Mouse (Mus musculus): ENCODE results near the gene Polr2j. TPM values are rescaled to one million over a fixed set of nuclear protein-coding genes. Genes with fewer than 3 reads are reported as not detected.

The Polr2j gene
- total and polyA plus RNA-seq, 3 experiments, result 117 to 160 (median 137) TPM

DNA sequence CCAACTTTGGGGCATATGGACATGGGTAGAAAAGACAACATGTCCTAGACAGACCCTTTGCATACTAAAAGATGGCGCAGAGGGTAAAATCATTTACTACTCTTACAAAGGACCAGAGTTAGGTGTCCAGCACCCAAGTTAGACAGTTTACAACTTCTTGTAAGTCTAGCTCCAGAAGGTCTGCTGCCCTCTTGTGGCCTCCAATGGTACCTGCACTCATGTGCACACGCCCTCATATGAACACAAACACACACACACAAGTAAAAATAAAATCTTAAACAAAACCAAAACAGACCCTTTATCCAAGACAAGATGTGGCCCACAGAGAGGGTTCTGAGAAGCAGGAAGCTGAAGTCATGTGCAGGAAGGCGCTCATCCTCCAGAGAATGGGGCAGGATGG lies 51.6 kb downstream of the Polr2j start:
- in situ Hi-C loops (cut with MboI; ENCODE audit: low pct_ligation_motif_present, low pct_unique_long_range_greater_than_20kb, low sequenced_read_pairs) (no loop called here), dilution Hi-C loops (cut with MboI; ENCODE audit: extremely low pct_ligation_motif_present, extremely low pct_unique_long_range_greater_than_20kb, low sequenced_read_pairs) (no loop called here)
- Histone ChIP-seq H3K27ac (ENCODE audit: insufficient read depth, low read depth) (no peak overlapping the region), H3K9ac (ENCODE audit: insufficient read depth, low read depth) (no peak overlapping the region), H3K36me3 (replicated peaks in 1 of 2; ENCODE audit: control insufficient read depth in 1 of 2, insufficient read depth in 1 of 2, low read length in 1 of 2) (peaks cover 16 to 55% of the 10 kb centered on the region in 2 experiments), H3K4me3 (replicated peaks in 1 of 3; ENCODE audit: low read depth in 2 of 3, low read length in 2 of 3, poor library complexity in 1 of 3) (no peak overlapping the region), H3K4me2 (ENCODE audit: insufficient read depth, low read depth, poor library complexity, severe bottlenecking) (no peak overlapping the region), H3K27me3 (replicated peaks) (no peaks in the 10 kb centered on the region), H3K9me3 (replicated peaks; ENCODE audit: low read length) (peaks cover 7% of the 10 kb centered on the region), H3K4me1 (ENCODE audit: control insufficient read depth in 1 of 2, insufficient read depth in 2 of 2) (peaks cover 6 to 42% of the 10 kb centered on the region in 2 experiments; a peak in 3 of 4 replicates), H3K79me2 (replicated peaks; ENCODE audit: control insufficient read depth, extremely low read depth, insufficient read depth, poor library complexity, severe bottlenecking) (no peaks in the 10 kb centered on the region)
- DNase-seq (ENCODE audit: extremely low read depth), result no peak
- peak; percentile 13 to 43; a peak in 2 of 4 replicates for TF ChIP-seq CTCF (conservative IDR thresholded peaks at IDR 0.05 in 1 of 2, IDR thresholded peaks at IDR 0.05 in 1 of 2; ENCODE audit: low read depth in 2 of 2, low read length in 2 of 2)
- TF ChIP-seq MAX (IDR thresholded peaks at IDR 0.05; ENCODE audit: low read length), result no peak
- no peak for TF ChIP-seq SIN3A (IDR thresholded peaks at IDR 0.05; ENCODE audit: low read length)
- no peak for TF ChIP-seq ZMIZ1 (IDR thresholded peaks at IDR 0.05; ENCODE audit: low read depth, low read length)
- TF ChIP-seq RCOR1 (conservative IDR thresholded peaks at IDR 0.05; ENCODE audit: low read depth, low read length), result no peak
- TF ChIP-seq JUN (IDR thresholded peaks at IDR 0.05; ENCODE audit: insufficient read depth, low read depth, low read length), result no peak
- no peak for TF ChIP-seq SMC3 (IDR thresholded peaks at IDR 0.05; ENCODE audit: low read depth, low read length)
- no peak for TF ChIP-seq CHD1 (IDR thresholded peaks at IDR 0.05; ENCODE audit: low read depth, low read length)
- no peak for TF ChIP-seq CHD2 (IDR thresholded peaks at IDR 0.05; ENCODE audit: low read length)

GRCm38 (mm10) chr5:136169626-136170511 lies 53.4 kb downstream of the Polr2j start:
- H3K9me3 ChIP-seq (replicated peaks; ENCODE audit: low read length), result peaks cover 7% of the 10 kb centered on the region
- dilution Hi-C loops (cut with MboI; ENCODE audit: extremely low pct_ligation_motif_present, extremely low pct_unique_long_range_greater_than_20kb, low sequenced_read_pairs) (no loop called here), in situ Hi-C loops (cut with MboI; ENCODE audit: low pct_ligation_motif_present, low pct_unique_long_range_greater_than_20kb, low sequenced_read_pairs) (loop anchor here (10.0 kb wide), 1 partner anchor 185 kb away; the partner anchor contains the start of gene Zp3)
- H3K9ac ChIP-seq (ENCODE audit: insufficient read depth, low read depth), result peak overlapping the region; percentile 74
- peak; percentile 67 for DNase-seq (ENCODE audit: extremely low read depth)
- H3K36me3 ChIP-seq (replicated peaks in 1 of 2; ENCODE audit: control insufficient read depth in 1 of 2, insufficient read depth in 1 of 2, low read length in 1 of 2), result peaks cover 13 to 37% of the 10 kb centered on the region in 2 experiments
- H3K27me3 ChIP-seq (replicated peaks), result no peaks in the 10 kb centered on the region
- peak overlapping the region; percentile 66 to 85 (median 70) for H3K4me3 ChIP-seq (replicated peaks in 1 of 3; ENCODE audit: low read depth in 2 of 3, low read length in 2 of 3, poor library complexity in 1 of 3)
- peak overlapping the region; percentile 51 for H3K27ac ChIP-seq (ENCODE audit: insufficient read depth, low read depth)
- H3K4me1 ChIP-seq (ENCODE audit: control insufficient read depth in 1 of 2, insufficient read depth in 2 of 2), result peaks cover 6 to 46% of the 10 kb centered on the region in 2 experiments; a peak in 3 of 4 replicates
- H3K4me2 ChIP-seq (ENCODE audit: insufficient read depth, low read depth, poor library complexity, severe bottlenecking), result peak overlapping the region; percentile 41
- H3K79me2 ChIP-seq (replicated peaks; ENCODE audit: control insufficient read depth, extremely low read depth, insufficient read depth, poor library complexity, severe bottlenecking), result no peaks in the 10 kb centered on the region
- TF ChIP-seq USF2 (conservative IDR thresholded peaks at IDR 0.05; ENCODE audit: low read depth, low read length) (no peak), IRF4 (IDR thresholded peaks at IDR 0.05; ENCODE audit: low read depth, low read length) (peak; percentile 7), RCOR1 (conservative IDR thresholded peaks at IDR 0.05; ENCODE audit: low read depth, low read length) (no peak), ZNF384 (IDR thresholded peaks at IDR 0.05; ENCODE audit: low read depth, low read length) (peak; percentile 49), CTCF (conservative IDR thresholded peaks at IDR 0.05 in 1 of 2, IDR thresholded peaks at IDR 0.05 in 1 of 2; ENCODE audit: low read depth in 2 of 2, low read length in 2 of 2) (0 out of 4 replicates have a peak, but pooled peaks of 1 of the 2 experiments have one; percentile 1), BHLHE40 (IDR thresholded peaks at IDR 0.05; ENCODE audit: low read depth, low read length) (peak; percentile 74), MEF2A (IDR thresholded peaks at IDR 0.05; ENCODE audit: borderline replicate concordance, low read depth, low read length) (no peak), SIN3A (IDR thresholded peaks at IDR 0.05; ENCODE audit: low read length) (peak; percentile 67; the same call in 1 of the 2 replicates), MYC (IDR thresholded peaks at IDR 0.05; ENCODE audit: low read depth, low read length) (0 out of 2 replicates have a peak, but pooled peaks have one; percentile 31), ELF1 (IDR thresholded peaks at IDR 0.05; ENCODE audit: low read depth, low read length) (0 out of 2 replicates have a peak, but pooled peaks have one; percentile 8), NRF1 (IDR thresholded peaks at IDR 0.05; ENCODE audit: low read depth, low read length) (peak; percentile 9; the same call in 1 of the 2 replicates), TCF12 (IDR thresholded peaks at IDR 0.05; ENCODE audit: low read depth, low read length) (0 out of 2 replicates have a peak, but pooled peaks have one; percentile 26)
